Mouse (Mus musculus) liver, embryonic 13.5 days (tissue): ENCODE results near the gene Ak5. TPM values are rescaled to one million over a fixed set of nuclear protein-coding genes. Genes with fewer than 3 reads are reported as not detected.

ENCODE experiments used
- polyA plus RNA-seq: library from polyadenylated mRNA; unstranded; fragments of >200 nt; fragmentation: Nextera tagmentation; extraction: Ambion mirVana; gene quantifications from 2 replicates; pipeline ENCODE4 v1.2.1, GENCODE M21; 2015

Gene Ak5
- polyA plus RNA-seq, 1 experiment from 2014 or later, result 0.30 TPM

Other genes starting within 250 kb of the Ak5 start
- gene Pigk, start 45.7 kb upstream of the Ak5 start, polyA plus RNA-seq, result 24.2 and 24.9 TPM in 2 replicates